Mouse (Mus musculus): ENCODE measurements at regions not wholly inside any gene's neighbourhood (a gene's known extent, or its start where the extent isn't known, plus 50 kb on each side); places are given as distances from the start of the nearest gene placed in this dataset.

GRCm38 (mm10) chr8:126733779-126734178, 140.0 kb upstream of the Irf2bp2 start:
- H3K27me3 ChIP-seq (replicated peaks) = no peaks in the 10 kb centered on the region
- dilution Hi-C loops (cut with MboI; ENCODE audit: extremely low pct_ligation_motif_present, extremely low pct_unique_long_range_greater_than_20kb, low sequenced_read_pairs) = no loop called here
- peaks cover 26 to 61% of the 10 kb centered on the region in 2 experiments for H3K4me1 ChIP-seq (ENCODE audit: control insufficient read depth in 1 of 2, insufficient read depth in 2 of 2)
- TF ChIP-seq SIN3A (IDR thresholded peaks at IDR 0.05; ENCODE audit: low read length) (no peak), NRF1 (IDR thresholded peaks at IDR 0.05; ENCODE audit: low read depth, low read length) (no peak), CTCF (conservative IDR thresholded peaks at IDR 0.05 in 1 of 2, IDR thresholded peaks at IDR 0.05 in 1 of 2; ENCODE audit: low read depth in 2 of 2, low read length in 2 of 2) (no peak), NELFE (IDR thresholded peaks at IDR 0.05; ENCODE audit: low read depth, low read length) (no peak), JUN (IDR thresholded peaks at IDR 0.05; ENCODE audit: insufficient read depth, low read depth, low read length) (no peak)
- in situ Hi-C loops (cut with MboI; ENCODE audit: low pct_ligation_motif_present, low pct_unique_long_range_greater_than_20kb, low sequenced_read_pairs) = no loop called here
- no peak overlapping the region for H3K4me2 ChIP-seq (ENCODE audit: insufficient read depth, low read depth, poor library complexity, severe bottlenecking)
- no peaks in the 10 kb centered on the region for H3K9me3 ChIP-seq (replicated peaks; ENCODE audit: low read length)
- no peaks in the 10 kb centered on the region for H3K79me2 ChIP-seq (replicated peaks; ENCODE audit: control insufficient read depth, extremely low read depth, insufficient read depth, poor library complexity, severe bottlenecking)
- no peak overlapping the region for H3K9ac ChIP-seq (ENCODE audit: insufficient read depth, low read depth)
- H3K4me3 ChIP-seq (replicated peaks in 1 of 3; ENCODE audit: low read depth in 2 of 3, low read length in 2 of 3, poor library complexity in 1 of 3) = no peak overlapping the region
- no peak overlapping the region for H3K27ac ChIP-seq (ENCODE audit: insufficient read depth, low read depth)
- no peak for DNase-seq (ENCODE audit: extremely low read depth)
- no peaks in the 10 kb centered on the region for H3K36me3 ChIP-seq (replicated peaks in 1 of 2; ENCODE audit: control insufficient read depth in 1 of 2, insufficient read depth in 1 of 2, low read length in 1 of 2)

GRCm38 (mm10) chr8:126733307-126733706, 139.5 kb upstream of the Irf2bp2 start:
- H3K4me3 ChIP-seq (replicated peaks in 1 of 3; ENCODE audit: low read depth in 2 of 3, low read length in 2 of 3, poor library complexity in 1 of 3) = no peak overlapping the region
- peaks cover 26 to 61% of the 10 kb centered on the region in 2 experiments for H3K4me1 ChIP-seq (ENCODE audit: control insufficient read depth in 1 of 2, insufficient read depth in 2 of 2)
- no peaks in the 10 kb centered on the region for H3K27me3 ChIP-seq (replicated peaks)
- H3K9ac ChIP-seq (ENCODE audit: insufficient read depth, low read depth) = no peak overlapping the region
- H3K36me3 ChIP-seq (replicated peaks in 1 of 2; ENCODE audit: control insufficient read depth in 1 of 2, insufficient read depth in 1 of 2, low read length in 1 of 2) = no peaks in the 10 kb centered on the region
- dilution Hi-C loops (cut with MboI; ENCODE audit: extremely low pct_ligation_motif_present, extremely low pct_unique_long_range_greater_than_20kb, low sequenced_read_pairs) (no loop called here), in situ Hi-C loops (cut with MboI; ENCODE audit: low pct_ligation_motif_present, low pct_unique_long_range_greater_than_20kb, low sequenced_read_pairs) (no loop called here)
- H3K4me2 ChIP-seq (ENCODE audit: insufficient read depth, low read depth, poor library complexity, severe bottlenecking) = 0 out of 2 replicates have a peak overlapping the region, but pooled peaks have one; percentile 8
- H3K9me3 ChIP-seq (replicated peaks; ENCODE audit: low read length) = no peaks in the 10 kb centered on the region
- H3K79me2 ChIP-seq (replicated peaks; ENCODE audit: control insufficient read depth, extremely low read depth, insufficient read depth, poor library complexity, severe bottlenecking) = no peaks in the 10 kb centered on the region
- DNase-seq (ENCODE audit: extremely low read depth) = no peak
- no peak overlapping the region for H3K27ac ChIP-seq (ENCODE audit: insufficient read depth, low read depth)
- TF ChIP-seq NRF1 (IDR thresholded peaks at IDR 0.05; ENCODE audit: low read depth, low read length) = no peak
- no peak for TF ChIP-seq TBP (conservative IDR thresholded peaks at IDR 0.05; ENCODE audit: low read depth, low read length)
- no peak for TF ChIP-seq POLR2AphosphoS2 (IDR thresholded peaks at IDR 0.05; ENCODE audit: low read depth, low read length)
- no peak for TF ChIP-seq ETS1 (conservative IDR thresholded peaks at IDR 0.05; ENCODE audit: low read depth, low read length)
- TF ChIP-seq MXI1 (IDR thresholded peaks at IDR 0.05; ENCODE audit: low read depth, low read length) = no peak
- no peak for TF ChIP-seq SMC3 (IDR thresholded peaks at IDR 0.05; ENCODE audit: low read depth, low read length)
- no peak for TF ChIP-seq CHD2 (IDR thresholded peaks at IDR 0.05; ENCODE audit: low read length)
- TF ChIP-seq ZMIZ1 (IDR thresholded peaks at IDR 0.05; ENCODE audit: low read depth, low read length) = no peak
- no peak for TF ChIP-seq MAFK (IDR thresholded peaks at IDR 0.05; ENCODE audit: insufficient replicate concordance, low read length)
- TF ChIP-seq E2F4 (IDR thresholded peaks at IDR 0.05; ENCODE audit: insufficient replicate concordance, low read depth, low read length) = no peak
- TF ChIP-seq MYC (IDR thresholded peaks at IDR 0.05; ENCODE audit: low read depth, low read length) = no peak
- TF ChIP-seq ZC3H11A (IDR thresholded peaks at IDR 0.05; ENCODE audit: low read depth, low read length) = no peak
- no peak for TF ChIP-seq SIN3A (IDR thresholded peaks at IDR 0.05; ENCODE audit: low read length)
- TF ChIP-seq RAD21 (IDR thresholded peaks at IDR 0.05; ENCODE audit: low read depth, low read length) = no peak
- no peak for TF ChIP-seq ELF1 (IDR thresholded peaks at IDR 0.05; ENCODE audit: low read depth, low read length)
- TF ChIP-seq USF2 (conservative IDR thresholded peaks at IDR 0.05; ENCODE audit: low read depth, low read length) = no peak
